Mouse (Mus musculus): ENCODE results near the gene Ccdc183.
A peak's percentile ranks its signal among the peaks of the same experiment; 100 is the strongest.

Gene Ccdc183

GRCm38 (mm10) chr2:25578796-25579736 lies 38.4 kb downstream of the Ccdc183 start:
- Histone ChIP-seq H3K4me3 (replicated peaks; ENCODE audit: low read length) (peak overlapping the region; percentile 69), H3K36me3 (ENCODE audit: insufficient read depth, low read length) (peaks cover 20% of the 10 kb centered on the region), H3K9me3 (ENCODE audit: low read length) (no peaks in the 10 kb centered on the region), H3K4me1 (replicated peaks; ENCODE audit: low read depth, low read length) (peaks cover 78% of the 10 kb centered on the region), H3K27me3 (ENCODE audit: insufficient read depth, low read length) (peaks cover 67% of the 10 kb centered on the region)
- no peak for TF ChIP-seq CTCF (conservative IDR thresholded peaks at IDR 0.05; ENCODE audit: low read length)
- TF ChIP-seq NANOG (IDR thresholded peaks at IDR 0.05; ENCODE audit: borderline replicate concordance, low read length): no peak
- no peak for TF ChIP-seq POU5F1 (IDR thresholded peaks at IDR 0.05; ENCODE audit: borderline replicate concordance, low read length)

GRCm38 (mm10) chr2:25577951-25578795 lies 39.3 kb downstream of the Ccdc183 start:
- Histone ChIP-seq H3K9me3 (ENCODE audit: low read length) (no peaks in the 10 kb centered on the region), H3K4me3 (replicated peaks; ENCODE audit: low read length) (peak overlapping the region; percentile 69), H3K36me3 (ENCODE audit: insufficient read depth, low read length) (peaks cover 16% of the 10 kb centered on the region), H3K4me1 (replicated peaks; ENCODE audit: low read depth, low read length) (peaks cover 78% of the 10 kb centered on the region), H3K27me3 (ENCODE audit: insufficient read depth, low read length) (peaks cover 67% of the 10 kb centered on the region)
- no peak for TF ChIP-seq NANOG (IDR thresholded peaks at IDR 0.05; ENCODE audit: borderline replicate concordance, low read length)
- no peak for TF ChIP-seq CTCF (conservative IDR thresholded peaks at IDR 0.05; ENCODE audit: low read length)

- no peak for TF ChIP-seq NANOG (IDR thresholded peaks at IDR 0.05; ENCODE audit: borderline replicate concordance, low read length)
- TF ChIP-seq POU5F1 (IDR thresholded peaks at IDR 0.05; ENCODE audit: borderline replicate concordance, low read length): no peak
- TF ChIP-seq CTCF (conservative IDR thresholded peaks at IDR 0.05; ENCODE audit: low read length): no peak
- H3K9me3 ChIP-seq (ENCODE audit: low read length): no peaks in the 10 kb centered on the region
- peak overlapping the region; percentile 69 for H3K4me3 ChIP-seq (replicated peaks; ENCODE audit: low read length)
- peaks cover 71% of the 10 kb centered on the region for H3K4me1 ChIP-seq (replicated peaks; ENCODE audit: low read depth, low read length)
- peaks cover 15% of the 10 kb centered on the region for H3K36me3 ChIP-seq (ENCODE audit: insufficient read depth, low read length)
- H3K27me3 ChIP-seq (ENCODE audit: insufficient read depth, low read length): peaks cover 66% of the 10 kb centered on the region
Observed at GRCm38 (mm10) chr2:25576965-25577891, 40.2 kb downstream of the Ccdc183 start.

GRCm38 (mm10) chr2:25576028-25576850 lies 41.2 kb downstream of the Ccdc183 start:
- Histone ChIP-seq H3K9me3 (ENCODE audit: low read length) (no peaks in the 10 kb centered on the region), H3K4me3 (replicated peaks; ENCODE audit: low read length) (peak overlapping the region; percentile 69; the same call in 1 of the 2 replicates), H3K4me1 (replicated peaks; ENCODE audit: low read depth, low read length) (peaks cover 63% of the 10 kb centered on the region), H3K36me3 (ENCODE audit: insufficient read depth, low read length) (peaks cover 21% of the 10 kb centered on the region), H3K27me3 (ENCODE audit: insufficient read depth, low read length) (peaks cover 60% of the 10 kb centered on the region)
- TF ChIP-seq NANOG (IDR thresholded peaks at IDR 0.05; ENCODE audit: borderline replicate concordance, low read length): no peak

GRCm38 (mm10) chr2:25575432-25576027 lies 41.9 kb downstream of the Ccdc183 start:
- peaks cover 58% of the 10 kb centered on the region for H3K4me1 ChIP-seq (replicated peaks; ENCODE audit: low read depth, low read length)
- H3K36me3 ChIP-seq (ENCODE audit: insufficient read depth, low read length): peaks cover 28% of the 10 kb centered on the region
- H3K9me3 ChIP-seq (ENCODE audit: low read length): no peaks in the 10 kb centered on the region
- peak overlapping the region; percentile 53 for H3K4me3 ChIP-seq (replicated peaks; ENCODE audit: low read length)
- no peak for TF ChIP-seq POU5F1 (IDR thresholded peaks at IDR 0.05; ENCODE audit: borderline replicate concordance, low read length)
- no peak for TF ChIP-seq CTCF (conservative IDR thresholded peaks at IDR 0.05; ENCODE audit: low read length)
- TF ChIP-seq NANOG (IDR thresholded peaks at IDR 0.05; ENCODE audit: borderline replicate concordance, low read length): no peak
- H3K27me3 ChIP-seq (ENCODE audit: insufficient read depth, low read length): peaks cover 53% of the 10 kb centered on the region

- peaks cover 45% of the 10 kb centered on the region for H3K27me3 ChIP-seq (ENCODE audit: insufficient read depth, low read length)
- TF ChIP-seq NANOG (IDR thresholded peaks at IDR 0.05; ENCODE audit: borderline replicate concordance, low read length) (0 out of 2 replicates have a peak, but pooled peaks have one; percentile 29), CTCF (conservative IDR thresholded peaks at IDR 0.05; ENCODE audit: low read length) (no peak), POU5F1 (IDR thresholded peaks at IDR 0.05; ENCODE audit: borderline replicate concordance, low read length) (no peak)
Observed at GRCm38 (mm10) chr2:25574579-25575431, 42.7 kb downstream of the Ccdc183 start, which contains the start of the genes Mamdc4 and Phpt1. Gene Mamdc4 (minus strand): TSS chr2:25574845. Gene Phpt1 (minus strand): TSS chr2:25575224.

More at GRCm38 (mm10) chr2:25574579-25575431, 42.7 kb downstream of the Ccdc183 start, which contains the start of the genes Mamdc4 and Phpt1:
- Histone ChIP-seq H3K4me3 (replicated peaks; ENCODE audit: low read length) (peak within 1 kb of the TSS; percentile 84), H3K9me3 (ENCODE audit: low read length) (no peaks in the 10 kb centered on the region), H3K36me3 (ENCODE audit: insufficient read depth, low read length) (peaks cover 34% of the 10 kb centered on the region), H3K4me1 (replicated peaks; ENCODE audit: low read depth, low read length) (peaks cover 53% of the 10 kb centered on the region)
